Comparison of ENCODE assay signal across 9 mouse cellular contexts in the genomic region with DNA sequence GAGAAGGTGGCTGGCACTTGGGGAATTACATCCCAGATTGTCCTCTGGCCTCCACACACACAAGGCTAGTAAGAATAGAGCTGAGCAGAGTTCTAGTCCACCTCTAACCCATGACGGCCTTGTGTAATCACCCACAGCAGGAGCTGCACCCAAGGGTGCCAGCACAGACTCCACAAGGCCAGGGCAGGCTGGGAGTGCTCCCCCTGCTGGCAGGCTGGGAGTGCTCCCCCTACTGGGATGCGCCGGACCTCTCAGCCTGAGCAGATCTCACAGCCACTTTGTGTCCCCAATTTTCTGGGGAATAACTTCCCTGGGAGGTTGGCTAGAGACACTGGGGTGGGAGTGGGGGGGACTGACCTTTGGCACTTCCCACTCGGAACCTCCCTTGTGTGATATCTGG.
DNase-seq lines count a peak whose midpoint lies in the region; TF ChIP-seq lines count a peak whose summit lies in the region.
"Had no signal": no experiment of that assay in that cellular context is flagged by ENCODE, and none has a peak within 500 bp of the region (broad histone marks: within the 10 kb centered on the region; RNA-seq: fewer than 3 reads in every experiment).

No protein-coding gene starts in this region.

- DNase-seq in cerebellum, adult 11 months, result peak; percentile 13
- no peak for DNase-seq in cerebellum, adult 9-11 months
- peak; percentile 45 to 53 for DNase-seq in layer of hippocampus, postnatal 10 days (ENCODE audit: low spot score in 2 of 2)
- DNase-seq in layer of hippocampus, adult 9-10 months (ENCODE audit: low spot score), result no peak
- DNase-seq in MEL (ENCODE audit: low read depth, low spot score), result peak; percentile 61
- DNase-seq in cerebellum, postnatal 25 days, result peak; percentile 38 to 64
- peak; percentile 62 for DNase-seq in limb, embryonic 10.5 days (ENCODE audit: low spot score)
- peak in 1 of 2 experiments; percentile 46 for DNase-seq in spleen, adult 2 months (ENCODE audit: low read depth in 1 of 2, low spot score in 2 of 2)

- H3K9me3 ChIP-seq in MEL (replicated peaks; ENCODE audit: insufficient read depth, low read length), result no peaks in the 10 kb centered on the region
- H3K9me3 ChIP-seq in limb, embryonic 10.5 days (replicated peaks), result no peaks in the 10 kb centered on the region
- H3K9me3 ChIP-seq: neural tube, embryonic 13.5 days had no signal

- no peak for TF ChIP-seq POLR2A in MEL (IDR thresholded peaks at IDR 0.05; ENCODE audit: control insufficient read depth in 1 of 2, insufficient read depth in 1 of 2, low read depth in 1 of 2, low read length in 2 of 2, poor library complexity in 1 of 2)
- TF ChIP-seq POLR2A in spleen, adult 2 months (IDR thresholded peaks at IDR 0.05; ENCODE audit: low read depth, low read length), result no peak

- H3K27me3 ChIP-seq in MEL (ENCODE audit: control insufficient read depth in 1 of 2, insufficient read depth in 2 of 2, low read length in 2 of 2), result no peaks in the 10 kb centered on the region
- H3K27me3 ChIP-seq in limb, embryonic 10.5 days (ENCODE audit: low read depth, poor library complexity, severe bottlenecking), result peaks cover 25% of the 10 kb centered on the region
- H3K27me3 ChIP-seq in spleen, adult 2 months (ENCODE audit: control insufficient read depth, insufficient read depth, low read length), result no peaks in the 10 kb centered on the region
- H3K27me3 ChIP-seq: neural tube, embryonic 13.5 days had no signal

- TF ChIP-seq CTCF in MEL (IDR thresholded peaks at IDR 0.05 in 2 of 3, conservative IDR thresholded peaks at IDR 0.05 in 1 of 3; ENCODE audit: control insufficient read depth in 1 of 3, insufficient read depth in 1 of 3, low read depth in 2 of 3, low read length in 3 of 3, poor library complexity in 1 of 3, severe bottlenecking in 1 of 3), result peak; percentile 84 to 99 (median 98)
- peak; percentile 95 for TF ChIP-seq CTCF in spleen, adult 2 months (IDR thresholded peaks at IDR 0.05; ENCODE audit: extremely low read depth, insufficient read depth, insufficient read length, insufficient replicate concordance)

- peak; percentile 19 for TF ChIP-seq RAD21 in MEL (IDR thresholded peaks at IDR 0.05; ENCODE audit: low read depth, low read length)

- H3K36me3 ChIP-seq in MEL (ENCODE audit: control insufficient read depth in 1 of 2, insufficient read depth in 2 of 2, low read length in 2 of 2), result no peaks in the 10 kb centered on the region
- no peaks in the 10 kb centered on the region for H3K36me3 ChIP-seq in limb, embryonic 10.5 days
- H3K36me3 ChIP-seq in spleen, adult 2 months (ENCODE audit: control insufficient read depth, insufficient read depth, low read length), result no peaks in the 10 kb centered on the region
- H3K36me3 ChIP-seq: neural tube, embryonic 13.5 days had no signal

- 33% methylated on average over 4 of the region's 4 CpGs for WGBS in limb, embryonic 10.5 days
- 29% methylated on average over 4 of the region's 4 CpGs for WGBS in spleen, adult 2 months

- no peak overlapping the region for H3K9ac ChIP-seq in MEL (ENCODE audit: control insufficient read depth, low read depth, low read length, poor library complexity, severe bottlenecking)
- H3K9ac ChIP-seq: neural tube, embryonic 13.5 days had no signal

- H3K4me3 ChIP-seq in MEL (ENCODE audit: control insufficient read depth in 1 of 2, insufficient read depth in 1 of 2, low read depth in 2 of 2, low read length in 2 of 2), result no peak overlapping the region
- H3K4me3 ChIP-seq in limb, embryonic 10.5 days, result no peak overlapping the region
- H3K4me3 ChIP-seq in spleen, adult 2 months (ENCODE audit: extremely low read depth, insufficient read depth, insufficient read length), result no peak overlapping the region
- H3K4me3 ChIP-seq: neural tube, embryonic 13.5 days had no signal

- no peaks in the 10 kb centered on the region for H3K4me1 ChIP-seq in MEL (ENCODE audit: control insufficient read depth in 1 of 2, insufficient read depth in 2 of 2, low read length in 2 of 2)
- peaks cover 13% of the 10 kb centered on the region for H3K4me1 ChIP-seq in limb, embryonic 10.5 days
- H3K4me1 ChIP-seq in spleen, adult 2 months (ENCODE audit: control insufficient read depth, insufficient read depth, insufficient read length), result no peaks in the 10 kb centered on the region
- H3K4me1 ChIP-seq: neural tube, embryonic 13.5 days had no signal

- no peak for TF ChIP-seq EP300 in MEL (IDR thresholded peaks at IDR 0.05; ENCODE audit: low read depth in 1 of 2, low read length in 2 of 2)

- no peaks in the 10 kb centered on the region for H3K79me2 ChIP-seq in MEL (ENCODE audit: control insufficient read depth, insufficient read depth, low read length, poor library complexity)

- H3K27ac ChIP-seq in MEL (ENCODE audit: control insufficient read depth, low read depth, low read length), result no peak overlapping the region
- no peak overlapping the region for H3K27ac ChIP-seq in limb, embryonic 10.5 days
- H3K27ac ChIP-seq in spleen, adult 2 months (ENCODE audit: insufficient read depth, low read length), result no peak overlapping the region
- H3K27ac ChIP-seq: neural tube, embryonic 13.5 days had no signal

TF ChIP-seq in MEL, 35 proteins besides CTCF, POLR2A, EP300 and RAD21:
- TF ChIP-seq SMC3 (IDR thresholded peaks at IDR 0.05; ENCODE audit: low read depth, low read length) (peak; percentile 56), JUND (IDR thresholded peaks at IDR 0.05; ENCODE audit: low read depth, low read length) (no peak)

Comparison
In these comparisons a context has a peak if more than half of its experiments do, and no peak if none do; other contexts are left out.
1. DNase-seq: peak in cerebellum, adult 11 months (single experiment), layer of hippocampus, postnatal 10 days (2 of 2), MEL (single experiment), cerebellum, postnatal 25 days (2 of 2) and limb, embryonic 10.5 days (single experiment); none in cerebellum, adult 9-11 months (single experiment) and layer of hippocampus, adult 9-10 months (single experiment).